Mouse (Mus musculus): ENCODE data around the gene Fam110a.

Fam110a gene

DNA sequence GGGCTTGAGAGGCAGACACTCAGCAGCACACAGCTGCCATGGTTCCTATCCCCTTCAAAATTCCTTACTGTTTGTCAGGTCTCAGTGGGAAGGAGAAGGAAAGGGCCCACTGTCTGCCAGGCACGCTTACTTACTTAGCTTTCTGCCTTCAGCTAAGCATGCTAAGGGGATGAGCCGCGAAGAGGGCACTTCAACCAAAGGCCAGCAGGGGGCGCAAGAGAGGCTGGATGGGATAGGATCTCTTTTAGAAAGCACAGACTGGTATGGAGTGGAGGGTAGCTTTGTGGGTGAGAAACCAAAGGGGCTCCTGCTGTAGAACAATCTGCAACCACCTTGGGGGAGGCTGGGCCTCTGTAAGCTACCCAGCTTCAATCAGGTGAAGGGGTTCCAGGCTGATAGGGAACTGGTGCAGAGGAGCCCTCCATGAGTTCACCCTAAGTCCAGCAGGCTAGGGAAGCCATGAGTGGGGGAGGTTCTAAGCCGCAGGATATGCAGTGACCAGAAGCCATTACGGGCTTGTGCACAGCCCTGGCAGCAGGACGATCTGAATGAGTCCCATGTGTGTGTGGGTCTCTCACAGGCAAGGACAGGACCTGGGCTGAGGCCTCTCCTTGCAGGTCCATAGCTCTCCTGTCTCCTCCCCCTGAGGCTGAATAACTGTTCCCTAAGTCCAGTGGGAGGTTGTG, 49.5 kb downstream of the Fam110a start:
- peak; percentile 59 for DNase-seq (ENCODE audit: low spot score)

DNA sequence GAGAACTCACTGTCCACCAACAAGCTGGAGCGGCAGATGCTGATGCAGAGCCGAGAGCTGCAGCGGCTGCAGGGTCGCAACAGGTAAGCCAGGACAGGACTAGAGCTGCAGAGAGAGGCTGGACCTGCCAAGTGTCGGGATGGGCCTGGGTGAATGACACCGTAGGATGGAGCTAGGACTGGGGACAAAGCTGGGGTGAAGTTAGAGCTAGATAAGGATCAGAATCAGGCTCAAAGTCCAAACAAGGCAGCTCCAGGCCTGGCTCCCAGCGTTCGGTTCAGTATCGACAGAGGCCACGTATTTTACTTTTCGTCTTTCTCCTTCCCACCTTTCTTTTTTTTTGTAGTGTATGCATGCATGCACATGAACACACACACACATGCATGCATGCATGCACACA, 52.9 kb downstream of the Fam110a start:
- no peak for DNase-seq (ENCODE audit: low spot score)

DNA sequence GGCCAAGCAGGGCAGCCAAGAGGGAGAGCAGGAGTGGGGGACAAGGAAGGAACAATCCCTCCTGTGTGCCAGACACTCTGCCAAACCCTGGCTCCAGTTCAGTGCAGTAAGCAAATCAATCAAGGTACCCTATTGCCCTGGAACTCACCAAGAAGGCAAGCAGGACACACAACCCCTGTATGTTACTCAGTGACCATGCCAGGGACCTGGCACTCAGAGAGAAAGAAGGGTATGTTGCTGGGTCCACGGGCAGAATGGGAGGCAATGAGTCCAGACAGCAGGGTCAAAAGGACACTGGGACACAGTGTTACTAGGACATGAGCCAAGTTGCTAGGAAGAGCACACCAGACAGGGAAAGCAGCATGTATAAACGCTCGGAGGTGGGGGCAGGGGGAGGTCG, 54.3 kb downstream of the Fam110a start:
- DNase-seq (ENCODE audit: low spot score) = no peak

DNA sequence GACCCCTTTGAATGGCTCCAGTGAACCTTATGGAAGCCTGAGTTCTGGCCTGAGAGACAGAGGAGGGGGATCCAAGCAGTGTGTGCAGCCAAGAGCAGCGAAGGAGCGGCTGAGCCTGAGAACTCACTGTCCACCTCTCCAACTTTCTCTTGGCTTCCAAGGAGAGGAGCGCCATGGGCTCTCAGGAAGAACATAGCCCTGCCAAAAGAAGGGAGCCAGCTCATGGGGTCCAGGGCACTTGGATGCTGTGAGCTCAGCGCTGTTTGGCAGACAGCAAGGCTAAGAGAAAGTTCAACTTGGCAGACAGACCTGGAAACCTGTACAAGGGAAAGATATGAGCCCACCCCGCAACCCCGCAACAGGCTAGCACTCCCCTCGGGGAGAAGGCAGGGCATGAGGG, 55.7 kb downstream of the Fam110a start:
- no peak for DNase-seq (ENCODE audit: low spot score)

DNA sequence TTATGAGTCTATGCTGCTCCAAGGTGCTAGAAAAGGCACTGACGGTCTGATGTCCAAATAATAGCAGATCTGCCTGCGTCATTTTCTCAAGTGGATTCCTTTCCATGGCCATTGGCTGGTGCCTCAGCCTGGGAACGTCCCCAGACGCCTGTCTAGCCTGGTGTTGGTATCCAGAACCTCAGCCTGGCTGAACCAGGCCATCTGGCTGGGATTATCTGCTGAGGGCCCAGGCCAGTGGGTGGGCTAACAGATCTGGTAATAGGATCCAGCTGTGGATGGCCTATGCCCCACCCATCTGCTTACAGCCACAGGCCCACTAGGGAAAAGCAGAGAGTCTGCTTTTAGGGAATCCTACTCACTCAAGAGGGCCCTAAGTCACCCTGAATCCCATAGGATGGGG, 58.4 kb downstream of the Fam110a start:
- no peak for DNase-seq (ENCODE audit: low spot score)

DNA sequence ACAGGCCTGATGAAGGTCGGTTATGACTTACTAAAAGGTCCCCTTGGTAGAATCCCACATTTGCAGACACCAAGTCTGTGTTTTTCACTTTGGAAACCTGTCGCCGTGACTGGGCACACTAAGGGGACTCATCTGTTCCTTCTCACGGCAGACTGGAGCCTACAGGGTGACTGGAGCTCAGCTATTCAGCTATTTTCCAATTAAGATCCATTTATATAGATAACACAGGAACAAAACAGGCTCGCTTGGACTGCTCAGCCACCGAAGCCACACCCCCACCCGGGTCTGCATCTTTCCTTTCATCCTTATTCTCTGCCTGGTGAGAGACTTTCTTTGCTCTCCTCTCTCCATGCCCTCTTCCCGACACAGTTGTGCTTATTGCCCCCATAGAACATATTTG, 59.0 kb downstream of the Fam110a start:
- DNase-seq (ENCODE audit: low spot score) = no peak

Data from left cerebral cortex, adult 11 months (tissue).